Mouse (Mus musculus) cortical plate, adult 2 months (tissue): ENCODE measurements around the gene Uox. TPM values are rescaled to one million over a fixed set of nuclear protein-coding genes. Genes with fewer than 3 reads are reported as not detected.

Experiments used
- H3K27ac ChIP-seq: fragments of 200-500 bp; 2 replicates; pipeline ENCODE4 v1.5.1; 2012; ENCODE audit warnings: low read length, control low read depth, inconsistent platforms; ENCODE audit not compliant: insufficient read depth
- H3K4me1 ChIP-seq: fragments of 200-500 bp; 2 replicates; pipeline ENCODE4 v1.6.1; 2011; ENCODE audit warnings: low read length; ENCODE audit not compliant: control insufficient read depth, insufficient read depth
- H3K4me3 ChIP-seq: fragments of 200-500 bp; 2 replicates; pipeline ENCODE4 v1.5.1; 2011; ENCODE audit warnings: mild to moderate bottlenecking, low read length, control low read depth; ENCODE audit not compliant: insufficient read depth
- CTCF ChIP-seq: fragments of 200-500 bp; IDR thresholded peaks from 2 replicates; pipeline ENCODE4 v1.5.1; 2011; ENCODE audit warnings: mild to moderate bottlenecking, control low read depth, low read length; ENCODE audit not compliant: insufficient read depth; ENCODE audit errors: extremely low read depth
- POLR2A ChIP-seq: fragments of 200-500 bp; IDR thresholded peaks from 2 replicates; pipeline ENCODE4 v1.6.1; 2011; ENCODE audit warnings: mild to moderate bottlenecking, low read length, control low read depth; ENCODE audit not compliant: insufficient read depth; ENCODE audit errors: extremely low read depth
- polyA plus RNA-seq: library from polyadenylated mRNA; depleted of rRNA; stranded (reverse); fragments of >200 nt; gene quantifications from 2 replicates; pipeline ENCODE4 v1.2.3, GENCODE M21; 2012

Gene Uox
- polyA plus RNA-seq, 1 experiment = 0.75 TPM

GRCm38 (mm10) chr3:146557507-146557906 is 12.7 kb upstream of the Uox start:
- Histone ChIP-seq H3K27ac (no peak overlapping the region), H3K4me1 (no peaks in the 10 kb centered on the region), H3K4me3 (no peak overlapping the region)
- TF ChIP-seq CTCF (no peak), POLR2A (no peak)

- Histone ChIP-seq H3K27ac (no peak overlapping the region), H3K4me1 (no peaks in the 10 kb centered on the region), H3K4me3 (no peak overlapping the region)
- TF ChIP-seq POLR2A = no peak
- no peak for TF ChIP-seq CTCF
Observed at GRCm38 (mm10) chr3:146562936-146563335, 7.3 kb upstream of the Uox start.

GRCm38 (mm10) chr3:146564268-146565064 is 5.8 kb upstream of the Uox start:
- Histone ChIP-seq H3K27ac (no peak overlapping the region), H3K4me3 (no peak overlapping the region), H3K4me1 (peaks cover 2% of the 10 kb centered on the region; the same call in 1 of the 2 replicates)
- TF ChIP-seq CTCF = peak; percentile 66
- no peak for TF ChIP-seq POLR2A

- no peak overlapping the region for H3K27ac ChIP-seq
- H3K4me3 ChIP-seq = no peak overlapping the region
- peaks cover 2% of the 10 kb centered on the region; the same call in 1 of the 2 replicates for H3K4me1 ChIP-seq
- TF ChIP-seq POLR2A = no peak
Observed at GRCm38 (mm10) chr3:146565065-146565411, 5.2 kb upstream of the Uox start.

GRCm38 (mm10) chr3:146567366-146567765 is 2.9 kb upstream of the Uox start:
- Histone ChIP-seq H3K4me1 (peaks cover 2% of the 10 kb centered on the region), H3K27ac (no peak overlapping the region), H3K4me3 (no peak overlapping the region)
- TF ChIP-seq POLR2A = no peak
- no peak for TF ChIP-seq CTCF

GRCm38 (mm10) chr3:146567884-146568530 is 2.2 kb upstream of the Uox start:
- Histone ChIP-seq H3K27ac (0 out of 2 replicates have a peak overlapping the region, but pooled peaks have one; percentile 13), H3K4me1 (peaks cover 2% of the 10 kb centered on the region), H3K4me3 (no peak overlapping the region)
- TF ChIP-seq POLR2A (no peak), CTCF (no peak)

GRCm38 (mm10) chr3:146569594-146569993 is 632 bp upstream of the Uox start:
- H3K4me1 ChIP-seq = peaks cover 2% of the 10 kb centered on the region
- TF ChIP-seq CTCF = no peak
- H3K27ac ChIP-seq = no peak overlapping the region
- no peak overlapping the region for H3K4me3 ChIP-seq

- TF ChIP-seq CTCF (no peak), POLR2A (no peak)
- Histone ChIP-seq H3K4me3 (no peak overlapping the region), H3K27ac (no peak overlapping the region), H3K4me1 (peaks cover 2% of the 10 kb centered on the region)
Observed at GRCm38 (mm10) chr3:146570939-146571338, 713 bp downstream of the Uox start.

GRCm38 (mm10) chr3:146571341-146571740 is 1.1 kb downstream of the Uox start:
- H3K27ac ChIP-seq = no peak overlapping the region
- TF ChIP-seq CTCF (no peak), POLR2A (no peak)
- H3K4me3 ChIP-seq = no peak overlapping the region

GRCm38 (mm10) chr3:146577591-146577990 is 7.4 kb downstream of the Uox start:
- TF ChIP-seq POLR2A (no peak), CTCF (no peak)
- Histone ChIP-seq H3K27ac (no peak overlapping the region), H3K4me1 (no peaks in the 10 kb centered on the region), H3K4me3 (no peak overlapping the region)

More at GRCm38 (mm10) chr3:146571341-146571740, 1.1 kb downstream of the Uox start:
- H3K4me1 ChIP-seq = peaks cover 2% of the 10 kb centered on the region
